Mouse (Mus musculus): ENCODE results near the gene Rab3d. TPM values are rescaled to one million over a fixed set of nuclear protein-coding genes. Genes with fewer than 3 reads are reported as not detected.

The Rab3d gene
- total and polyA plus RNA-seq, 3 experiments = 22.9 to 44.2 TPM; not detected in 1

DNA sequence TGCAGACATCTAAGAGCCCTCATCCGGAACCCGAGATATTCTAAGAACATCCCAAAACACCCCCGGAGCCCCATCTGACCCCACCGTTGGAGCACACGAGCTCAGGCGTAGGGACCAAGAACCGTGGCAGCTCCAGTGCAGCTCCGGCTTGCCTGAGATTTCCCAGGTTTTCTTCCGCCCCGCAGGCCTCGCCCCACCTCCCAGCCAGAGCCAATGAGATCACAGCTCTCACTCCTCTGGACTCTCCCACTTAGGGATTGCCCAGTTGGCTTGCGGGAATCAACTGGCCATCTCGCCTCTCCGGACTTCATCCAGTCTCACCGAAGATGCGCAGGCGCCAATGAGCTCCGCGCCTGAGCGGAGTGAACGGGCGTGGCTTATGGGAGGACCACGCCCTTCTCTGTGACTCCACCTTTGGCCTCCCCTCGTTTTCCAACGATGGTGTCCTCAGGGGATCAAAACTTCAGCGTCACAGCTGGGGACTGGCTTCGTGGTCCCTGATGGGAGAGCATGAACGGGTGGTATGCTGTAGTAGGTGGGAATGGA, 9.3 kb upstream of the Rab3d start, which contains the start of the genes Ccdc159 and Tmem205:
TSS of gene Ccdc159 (plus strand) at position 264 of the 546 bp plus-strand sequence.
TSS of gene Tmem205 (minus strand) at position 349 of the 546 bp plus-strand sequence.
- Histone ChIP-seq H3K4me3 (ENCODE audit: control insufficient read depth in 1 of 2, insufficient read depth in 1 of 2, low read depth in 2 of 2, low read length in 2 of 2) (peak within 1 kb of the TSS; percentile 50 to 82), H3K4me1 (ENCODE audit: control insufficient read depth in 1 of 2, insufficient read depth in 2 of 2, low read length in 2 of 2) (peaks cover 24 to 44% of the 10 kb centered on the region in 2 experiments), H3K36me3 (ENCODE audit: control insufficient read depth in 1 of 2, insufficient read depth in 2 of 2, low read length in 2 of 2) (peaks cover 2 to 38% of the 10 kb centered on the region in 2 experiments), H3K27ac (ENCODE audit: control insufficient read depth, low read depth, low read length) (peak within 1 kb of the TSS; percentile 36), H3K9me3 (replicated peaks; ENCODE audit: insufficient read depth, low read length) (no peaks in the 10 kb centered on the region), H3K79me2 (ENCODE audit: control insufficient read depth, insufficient read depth, low read length, poor library complexity) (peaks cover 8% of the 10 kb centered on the region), H3K9ac (ENCODE audit: control insufficient read depth, low read depth, low read length, poor library complexity, severe bottlenecking) (peak within 1 kb of the TSS; percentile 64), H3K27me3 (ENCODE audit: control insufficient read depth in 1 of 2, insufficient read depth in 2 of 2, low read length in 2 of 2) (no peaks in the 10 kb centered on the region)
- DNase-seq (ENCODE audit: low read depth, low spot score) = peak; percentile 100
- TF ChIP-seq BHLHE40 (IDR thresholded peaks at IDR 0.05; ENCODE audit: borderline replicate concordance, low read depth, low read length) = no peak
- TF ChIP-seq ZNF384 (IDR thresholded peaks at IDR 0.05; ENCODE audit: low read depth, low read length) = no peak
- TF ChIP-seq UBTF (IDR thresholded peaks at IDR 0.05; ENCODE audit: borderline replicate concordance, insufficient read depth, low read depth, low read length) = 0 out of 2 replicates have a peak, but pooled peaks have one; percentile 61
- TF ChIP-seq GABPA (IDR thresholded peaks at IDR 0.05; ENCODE audit: low read depth, low read length) = no peak; the same call in 1 of the 2 replicates
- TF ChIP-seq MXI1 (IDR thresholded peaks at IDR 0.05; ENCODE audit: low read depth, low read length) = peak; percentile 91
- TF ChIP-seq TBP (IDR thresholded peaks at IDR 0.05; ENCODE audit: low read depth, low read length) = peak; percentile 81
- peak; percentile 27; the same call in 1 of the 2 replicates for TF ChIP-seq SMC3 (IDR thresholded peaks at IDR 0.05; ENCODE audit: low read depth, low read length)
- no peak for TF ChIP-seq ZC3H11A (IDR thresholded peaks at IDR 0.05; ENCODE audit: low read depth, low read length)
- TF ChIP-seq RAD21 (IDR thresholded peaks at IDR 0.05; ENCODE audit: low read depth, low read length) = no peak
- TF ChIP-seq POLR2A (IDR thresholded peaks at IDR 0.05; ENCODE audit: control insufficient read depth in 1 of 2, insufficient read depth in 1 of 2, low read depth in 1 of 2, low read length in 2 of 2, poor library complexity in 1 of 2) = peak in 1 of 2 experiments; percentile 98; a peak in 2 of 4 replicates
- TF ChIP-seq ZKSCAN1 (IDR thresholded peaks at IDR 0.05; ENCODE audit: low read depth, low read length) = no peak
- no peak for TF ChIP-seq JUND (IDR thresholded peaks at IDR 0.05; ENCODE audit: low read depth, low read length)
- TF ChIP-seq CHD1 (IDR thresholded peaks at IDR 0.05; ENCODE audit: low read depth, low read length) = no peak
- peak; percentile 98 for TF ChIP-seq NRF1 (IDR thresholded peaks at IDR 0.05; ENCODE audit: insufficient read depth, low read depth, low read length, poor library complexity, severe bottlenecking)
- peak; percentile 97 for TF ChIP-seq SIN3A (IDR thresholded peaks at IDR 0.05; ENCODE audit: low read length)
- TF ChIP-seq CHD2 (IDR thresholded peaks at IDR 0.05; ENCODE audit: low read length) = no peak; the same call in 1 of the 2 replicates
- no peak; the same call in 1 of the 2 replicates for TF ChIP-seq KAT2A (conservative IDR thresholded peaks at IDR 0.05; ENCODE audit: low read depth, low read length)
- peak; percentile 88 for TF ChIP-seq HCFC1 (IDR thresholded peaks at IDR 0.05; ENCODE audit: low read depth, low read length)
- TF ChIP-seq ELF1 (IDR thresholded peaks at IDR 0.05; ENCODE audit: low read depth, low read length) = peak; percentile 81; the same call in 1 of the 2 replicates
- peak; percentile 63; the same call in 1 of the 2 replicates for TF ChIP-seq ETS1 (IDR thresholded peaks at IDR 0.05; ENCODE audit: low read depth, low read length)
- TF ChIP-seq TCF12 (IDR thresholded peaks at IDR 0.05; ENCODE audit: low read depth, low read length) = no peak; the same call in 1 of the 2 replicates
- TF ChIP-seq MEF2A (IDR thresholded peaks at IDR 0.05; ENCODE audit: extremely low read depth, insufficient replicate concordance, low read depth, low read length, poor library complexity, severe bottlenecking) = peak; percentile 32; the same call in 1 of the 2 replicates
- no peak for TF ChIP-seq USF2 (IDR thresholded peaks at IDR 0.05; ENCODE audit: borderline replicate concordance in 1 of 2, insufficient read depth in 1 of 2, low read depth in 1 of 2, low read length in 2 of 2)
- no peak for TF ChIP-seq CTCF (IDR thresholded peaks at IDR 0.05 in 2 of 3, conservative IDR thresholded peaks at IDR 0.05 in 1 of 3; ENCODE audit: control insufficient read depth in 1 of 3, insufficient read depth in 1 of 3, low read depth in 2 of 3, low read length in 3 of 3, poor library complexity in 1 of 3, severe bottlenecking in 1 of 3)
- TF ChIP-seq MAZ (IDR thresholded peaks at IDR 0.05; ENCODE audit: low read depth, low read length) = peak; percentile 95
- TF ChIP-seq ZMIZ1 (IDR thresholded peaks at IDR 0.05; ENCODE audit: low read depth, low read length) = peak; percentile 90
- peak; percentile 60; the same call in 1 of the 2 replicates for TF ChIP-seq MAX (IDR thresholded peaks at IDR 0.05; ENCODE audit: low read length)
- TF ChIP-seq MYC (IDR thresholded peaks at IDR 0.05; ENCODE audit: low read depth, low read length) = peak; percentile 87
- TF ChIP-seq POLR2AphosphoS5 (IDR thresholded peaks at IDR 0.05; ENCODE audit: borderline replicate concordance, low read depth, low read length) = no peak
- TF ChIP-seq USF1 (IDR thresholded peaks at IDR 0.05; ENCODE audit: low read depth, low read length) = peak; percentile 33; the same call in 1 of the 2 replicates
- TF ChIP-seq RCOR1 (IDR thresholded peaks at IDR 0.05; ENCODE audit: low read depth, low read length) = no peak; the same call in 1 of the 2 replicates
- peak; percentile 75; the same call in 1 of the 2 replicates for TF ChIP-seq E2F4 (IDR thresholded peaks at IDR 0.05; ENCODE audit: borderline replicate concordance, low read depth, low read length)
- no peak for TF ChIP-seq MAFK (IDR thresholded peaks at IDR 0.05; ENCODE audit: borderline replicate concordance, low read depth, low read length)
- TF ChIP-seq NELFE (IDR thresholded peaks at IDR 0.05; ENCODE audit: low read depth, low read length) = peak; percentile 97
- no peak for TF ChIP-seq GATA1 (IDR thresholded peaks at IDR 0.05; ENCODE audit: low read depth, low read length)
- TF ChIP-seq MYB (IDR thresholded peaks at IDR 0.05; ENCODE audit: low read depth, low read length) = no peak
